Mouse (Mus musculus) gastrocnemius, adult 2 months (tissue): Measurements from ENCODE around the gene Phgr1. TPM values are rescaled to one million over a fixed set of nuclear protein-coding genes. Genes with fewer than 3 reads are reported as not detected.

Experiments
- DNase-seq: peaks from one replicate; pipeline ENCODE4 v3.0.0; 2022
- H3K27ac ChIP-seq: fragments of 200-600 bp; 2 replicates; pipeline ENCODE4 v1.8.1; 2022; ENCODE audit warnings: mild to moderate bottlenecking
- H3K4me3 ChIP-seq: fragments of 200-600 bp; 2 replicates; pipeline ENCODE4 v1.8.1; 2022; ENCODE audit warnings: mild to moderate bottlenecking, moderate library complexity
- CTCF ChIP-seq: fragments of 200-600 bp; IDR thresholded peaks from 2 replicates; pipeline ENCODE4 v1.8.1; 2022; ENCODE audit warnings: antibody characterized with exemption, mild to moderate bottlenecking, moderate library complexity
- intact Hi-C: fragments of 180-260 bp; cut with DNase I; formaldehyde crosslinking; loops from one replicate; pipeline ENCODE4 v1.15.1; 2025
- long read RNA-seq, 2 experiments: library from polyadenylated mRNA; stranded (forward); transcript quantifications; one replicate each; pipeline ENCODE4 v2.0.0; 2021
- total RNA-seq, 2 experiments: library from RNA; stranded (reverse); gene quantifications; 2 replicates each; pipeline ENCODE4 v1.2.3; 2021

Gene Phgr1
- not detected for total RNA-seq
- long read RNA-seq, experiment 1 = 0 reads
- long read RNA-seq, experiment 2 = 0 reads

- intact Hi-C loops = no loop called here
- H3K4me3 ChIP-seq = no peak within 1 kb of the TSS
- TF ChIP-seq CTCF = no peak
- DNase-seq = no peak
- no peak within 1 kb of the TSS for H3K27ac ChIP-seq
These were observed at the start of gene Phgr1 for GRCm38 (mm10) chr2:118772158-118772874. Gene Phgr1, plus strand, starts transcription at chr2:118772769.

- TF ChIP-seq CTCF = no peak
- H3K4me3 ChIP-seq = no peak overlapping the region
- peak; percentile 8 for DNase-seq
- H3K27ac ChIP-seq = no peak overlapping the region
- intact Hi-C loops = no loop called here
These were observed 48.7 kb upstream of the Phgr1 start for GRCm38 (mm10) chr2:118723693-118724486.

GRCm38 (mm10) chr2:118725511-118725910, 47.1 kb upstream of the Phgr1 start:
- no peak overlapping the region for H3K4me3 ChIP-seq
- TF ChIP-seq CTCF = no peak
- no peak overlapping the region for H3K27ac ChIP-seq
- DNase-seq = no peak
- intact Hi-C loops = no loop called here

- Histone ChIP-seq H3K27ac (no peak overlapping the region), H3K4me3 (no peak overlapping the region)
- TF ChIP-seq CTCF = no peak
- intact Hi-C loops = no loop called here
- peak; percentile 4 for DNase-seq
These were observed 45.7 kb upstream of the Phgr1 start for GRCm38 (mm10) chr2:118726873-118727272.

- DNase-seq = peak; percentile 4
- intact Hi-C loops = no loop called here
- H3K4me3 ChIP-seq = peak overlapping the region; percentile 13; the same call in 1 of the 2 replicates
- no peak overlapping the region for H3K27ac ChIP-seq
- no peak for TF ChIP-seq CTCF
These were observed 44.7 kb upstream of the Phgr1 start for GRCm38 (mm10) chr2:118727911-118728310.

GRCm38 (mm10) chr2:118728337-118728736, 44.2 kb upstream of the Phgr1 start, which contains the start of gene Plcb2:
Gene Plcb2, minus strand, starts transcription at chr2:118728438.
- Histone ChIP-seq H3K27ac (no peak within 1 kb of the TSS), H3K4me3 (peak within 1 kb of the TSS; percentile 13; the same call in 1 of the 2 replicates)
- intact Hi-C loops = no loop called here

GRCm38 (mm10) chr2:118729194-118729593, 43.4 kb upstream of the Phgr1 start:
- no peak for DNase-seq
- TF ChIP-seq CTCF = no peak
- Histone ChIP-seq H3K4me3 (no peak overlapping the region), H3K27ac (no peak overlapping the region)
- intact Hi-C loops = no loop called here

More at GRCm38 (mm10) chr2:118728337-118728736, 44.2 kb upstream of the Phgr1 start, which contains the start of gene Plcb2:
- TF ChIP-seq CTCF = no peak
- DNase-seq = peak; percentile 19

GRCm38 (mm10) chr2:118729816-118730621, 42.5 kb upstream of the Phgr1 start:
- intact Hi-C loops = loop anchor here (1.0 kb wide), 2 partner anchors 30 to 92 kb away; no protein-coding TSS in a partner anchor
- no peak overlapping the region for H3K4me3 ChIP-seq
- no peak for DNase-seq
- H3K27ac ChIP-seq = no peak overlapping the region
- TF ChIP-seq CTCF = no peak

GRCm38 (mm10) chr2:118730622-118730915, 42.0 kb upstream of the Phgr1 start:
- Histone ChIP-seq H3K4me3 (no peak overlapping the region), H3K27ac (no peak overlapping the region)
- DNase-seq = peak; percentile 80
- intact Hi-C loops = loop anchor here (1.0 kb wide), 2 partner anchors 30 to 92 kb away; no protein-coding TSS in a partner anchor
- TF ChIP-seq CTCF = peak; percentile 86

GRCm38 (mm10) chr2:118731981-118732380, 40.6 kb upstream of the Phgr1 start:
- TF ChIP-seq CTCF = no peak
- Histone ChIP-seq H3K4me3 (no peak overlapping the region), H3K27ac (no peak overlapping the region)
- no peak for DNase-seq
- intact Hi-C loops = no loop called here

- Histone ChIP-seq H3K27ac (no peak overlapping the region), H3K4me3 (no peak overlapping the region)
- DNase-seq = no peak
- TF ChIP-seq CTCF = no peak
- intact Hi-C loops = no loop called here
These were observed 39.2 kb upstream of the Phgr1 start for GRCm38 (mm10) chr2:118733341-118733740.

- no peak overlapping the region for H3K27ac ChIP-seq
- TF ChIP-seq CTCF = no peak
- intact Hi-C loops = loop anchor here (5.0 to 10.0 kb wide), 3 partner anchors 42 to 444 kb away; partner anchors contain the start of gene Bmf
- no peak overlapping the region for H3K4me3 ChIP-seq
- DNase-seq = no peak
These were observed 32.2 kb upstream of the Phgr1 start for GRCm38 (mm10) chr2:118740341-118740740.
